Mouse (Mus musculus): ENCODE results near the gene Zfyve26. TPM values are rescaled to one million over a fixed set of nuclear protein-coding genes. Genes with fewer than 3 reads are reported as not detected.

The Zfyve26 gene
- polyA plus RNA-seq, 1 experiment from 2014 or later = 18.0 TPM

- Histone ChIP-seq H3K36me3 (ENCODE audit: control insufficient read depth, insufficient read depth, low read length) (peaks cover 4% of the 10 kb centered on the region; the same call in 1 of the 2 replicates), H3K4me2 (no peak overlapping the region), H3K27me3 (replicated peaks; ENCODE audit: control insufficient read depth, insufficient read depth, low read length) (no peaks in the 10 kb centered on the region), H3K9ac (ENCODE audit: low read depth, low read length) (no peak overlapping the region), H3K9me3 (ENCODE audit: control insufficient read depth, low read length) (no peaks in the 10 kb centered on the region), H3K4me3 (ENCODE audit: low read depth, low read length) (no peak overlapping the region), H3K4me1 (replicated peaks; ENCODE audit: control insufficient read depth, insufficient read depth, low read length) (peaks cover 11% of the 10 kb centered on the region), H3K27ac (ENCODE audit: low read depth, low read length) (no peak overlapping the region)
- ATAC-seq (replicated peaks; ENCODE audit: low FRiP score) = no peak
- WGBS = 84% methylated on average over 6 of the region's 6 CpGs
- no peak for DNase-seq (ENCODE audit: low spot score)
These were observed 3.2 kb downstream of the Zfyve26 start for GRCm38 (mm10) chr12:79292874-79293273.

DNA sequence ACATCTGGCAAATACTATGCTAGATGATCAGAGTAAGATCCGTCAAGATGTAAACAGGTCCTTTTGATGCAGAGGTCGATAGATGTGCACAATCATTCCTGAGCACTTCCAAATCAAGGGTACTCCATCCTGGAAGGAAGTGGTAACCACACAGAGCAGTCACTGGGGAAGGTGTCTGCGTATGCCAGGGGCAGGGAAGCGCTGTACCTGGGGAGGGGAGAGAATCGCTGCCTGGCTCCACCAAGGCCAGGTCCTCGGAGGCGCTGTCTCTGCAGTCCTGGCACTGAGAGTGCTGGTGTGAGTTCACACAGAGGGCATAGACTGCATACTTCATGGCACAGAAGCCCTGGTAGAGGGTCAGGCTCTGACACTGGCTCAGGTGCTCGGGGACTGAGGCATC lies 13.5 kb downstream of the Zfyve26 start:
- H3K4me2 ChIP-seq = no peak overlapping the region
- H3K9me3 ChIP-seq (ENCODE audit: control insufficient read depth, low read length) = no peaks in the 10 kb centered on the region
- no peak overlapping the region for H3K4me3 ChIP-seq (ENCODE audit: low read depth, low read length)
- H3K27ac ChIP-seq (ENCODE audit: low read depth, low read length) = no peak overlapping the region
- peaks cover 38% of the 10 kb centered on the region for H3K36me3 ChIP-seq (ENCODE audit: control insufficient read depth, insufficient read depth, low read length)
- H3K4me1 ChIP-seq (replicated peaks; ENCODE audit: control insufficient read depth, insufficient read depth, low read length) = no peaks in the 10 kb centered on the region
- H3K27me3 ChIP-seq (replicated peaks; ENCODE audit: control insufficient read depth, insufficient read depth, low read length) = no peaks in the 10 kb centered on the region
- ATAC-seq (replicated peaks; ENCODE audit: low FRiP score) (no peak), DNase-seq (ENCODE audit: low spot score) (no peak)
- H3K9ac ChIP-seq (ENCODE audit: low read depth, low read length) = no peak overlapping the region
- 89% methylated on average over 8 of the region's 8 CpGs for WGBS

DNA sequence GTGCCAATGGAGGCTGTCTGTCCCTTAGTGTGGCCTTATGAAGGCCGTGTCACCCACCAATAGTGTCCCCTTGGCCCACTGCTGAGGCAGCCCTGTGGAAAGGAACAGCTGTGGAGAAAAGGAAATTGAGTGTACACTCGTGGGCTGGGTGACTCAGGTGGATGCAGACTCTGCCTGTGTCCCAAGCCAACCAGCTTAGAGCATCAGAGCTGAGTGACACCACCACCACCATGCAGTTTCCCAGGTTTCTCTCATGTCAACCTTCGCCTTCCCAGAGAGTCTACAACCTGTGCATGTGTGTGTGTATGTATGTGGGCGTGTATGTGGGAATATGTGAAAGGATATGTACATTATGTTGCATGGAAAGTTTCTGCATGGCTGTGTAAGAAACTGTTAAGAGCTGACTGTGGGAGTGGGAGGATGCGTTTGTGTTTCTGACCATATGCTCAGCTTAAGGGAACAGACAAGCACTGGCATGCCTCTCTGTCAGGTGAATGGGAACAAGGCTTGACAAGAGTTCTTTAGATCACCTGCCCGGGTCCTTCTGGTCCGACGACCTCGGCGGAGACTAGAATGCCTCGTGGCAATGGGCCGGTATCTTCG lies 16.5 kb downstream of the Zfyve26 start:
- H3K27ac ChIP-seq (ENCODE audit: low read depth, low read length) = no peak overlapping the region
- ATAC-seq (replicated peaks; ENCODE audit: low FRiP score) (no peak), DNase-seq (ENCODE audit: low spot score) (no peak)
- H3K4me2 ChIP-seq = no peak overlapping the region
- WGBS = 94% methylated on average over 13 of the region's 13 CpGs
- H3K4me1 ChIP-seq (replicated peaks; ENCODE audit: control insufficient read depth, insufficient read depth, low read length) = no peaks in the 10 kb centered on the region
- H3K9me3 ChIP-seq (ENCODE audit: control insufficient read depth, low read length) = no peaks in the 10 kb centered on the region
- H3K27me3 ChIP-seq (replicated peaks; ENCODE audit: control insufficient read depth, insufficient read depth, low read length) = no peaks in the 10 kb centered on the region
- no peak overlapping the region for H3K4me3 ChIP-seq (ENCODE audit: low read depth, low read length)
- peaks cover 33% of the 10 kb centered on the region for H3K36me3 ChIP-seq (ENCODE audit: control insufficient read depth, insufficient read depth, low read length)
- no peak overlapping the region for H3K9ac ChIP-seq (ENCODE audit: low read depth, low read length)

GRCm38 (mm10) chr12:79272604-79273003 lies 23.5 kb downstream of the Zfyve26 start:
- H3K9ac ChIP-seq (ENCODE audit: low read depth, low read length) = no peak overlapping the region
- DNase-seq (ENCODE audit: low spot score) (no peak), ATAC-seq (replicated peaks; ENCODE audit: low FRiP score) (no peak)
- WGBS = 83% methylated on average over 4 of the region's 4 CpGs
- no peaks in the 10 kb centered on the region for H3K27me3 ChIP-seq (replicated peaks; ENCODE audit: control insufficient read depth, insufficient read depth, low read length)
- H3K4me2 ChIP-seq = no peak overlapping the region
- H3K4me3 ChIP-seq (ENCODE audit: low read depth, low read length) = no peak overlapping the region
- no peaks in the 10 kb centered on the region for H3K4me1 ChIP-seq (replicated peaks; ENCODE audit: control insufficient read depth, insufficient read depth, low read length)
- peaks cover 43% of the 10 kb centered on the region for H3K36me3 ChIP-seq (ENCODE audit: control insufficient read depth, insufficient read depth, low read length)
- no peaks in the 10 kb centered on the region for H3K9me3 ChIP-seq (ENCODE audit: control insufficient read depth, low read length)
- H3K27ac ChIP-seq (ENCODE audit: low read depth, low read length) = no peak overlapping the region

DNA sequence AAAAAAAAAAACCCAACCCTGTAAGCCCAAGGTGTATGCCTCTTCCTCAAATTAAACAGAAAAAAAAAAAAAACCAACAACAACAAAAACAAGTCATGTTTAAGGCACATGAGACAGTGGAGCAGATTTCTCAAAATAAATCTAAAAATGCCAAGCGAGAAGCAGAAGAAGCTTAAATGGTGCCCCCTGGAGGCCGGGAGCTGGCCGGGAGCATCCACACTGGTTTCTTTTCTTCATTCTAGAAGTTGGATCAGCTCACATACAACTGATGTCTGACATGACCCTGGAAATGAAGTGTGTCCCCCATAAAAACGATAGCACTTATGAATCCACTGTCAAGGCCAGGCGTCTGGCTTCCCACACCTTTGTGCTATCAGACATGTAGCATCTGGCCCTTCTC lies 35.1 kb downstream of the Zfyve26 start:
- Histone ChIP-seq H3K4me1 (replicated peaks; ENCODE audit: control insufficient read depth, insufficient read depth, low read length) (no peaks in the 10 kb centered on the region), H3K36me3 (ENCODE audit: control insufficient read depth, insufficient read depth, low read length) (peaks cover 31% of the 10 kb centered on the region), H3K27ac (ENCODE audit: low read depth, low read length) (no peak overlapping the region), H3K27me3 (replicated peaks; ENCODE audit: control insufficient read depth, insufficient read depth, low read length) (no peaks in the 10 kb centered on the region), H3K4me3 (ENCODE audit: low read depth, low read length) (no peak overlapping the region), H3K4me2 (no peak overlapping the region), H3K9me3 (ENCODE audit: control insufficient read depth, low read length) (no peaks in the 10 kb centered on the region), H3K9ac (ENCODE audit: low read depth, low read length) (no peak overlapping the region)
- ATAC-seq (replicated peaks; ENCODE audit: low FRiP score) (no peak), DNase-seq (ENCODE audit: low spot score) (no peak)
- WGBS = 53% methylated on average over 5 of the region's 5 CpGs

DNA sequence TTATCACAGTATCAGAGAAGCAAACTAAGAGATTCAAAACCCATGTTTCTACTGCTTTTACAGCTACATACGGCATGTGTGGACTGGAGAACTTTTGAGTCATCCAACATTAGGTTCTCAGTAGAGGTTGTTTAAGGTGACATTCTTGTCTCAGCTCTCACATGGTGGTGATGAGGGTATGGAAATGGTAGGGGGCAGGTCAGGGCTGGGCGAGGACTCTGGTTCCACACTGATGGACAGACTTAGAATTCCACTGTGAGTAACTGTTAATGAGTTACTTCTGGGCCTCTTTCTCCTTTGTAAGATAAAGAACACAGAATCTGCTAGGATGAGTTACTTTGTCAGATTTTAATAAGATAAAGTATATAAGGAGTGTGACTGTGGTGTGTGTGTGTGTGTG lies 36.0 kb downstream of the Zfyve26 start:
- Histone ChIP-seq H3K9me3 (ENCODE audit: control insufficient read depth, low read length) (no peaks in the 10 kb centered on the region), H3K9ac (ENCODE audit: low read depth, low read length) (no peak overlapping the region), H3K27me3 (replicated peaks; ENCODE audit: control insufficient read depth, insufficient read depth, low read length) (no peaks in the 10 kb centered on the region), H3K4me2 (no peak overlapping the region), H3K27ac (ENCODE audit: low read depth, low read length) (no peak overlapping the region), H3K36me3 (ENCODE audit: control insufficient read depth, insufficient read depth, low read length) (peaks cover 30% of the 10 kb centered on the region), H3K4me3 (ENCODE audit: low read depth, low read length) (no peak overlapping the region), H3K4me1 (replicated peaks; ENCODE audit: control insufficient read depth, insufficient read depth, low read length) (no peaks in the 10 kb centered on the region)
- DNase-seq (ENCODE audit: low spot score) (no peak), ATAC-seq (replicated peaks; ENCODE audit: low FRiP score) (no peak)
- 94% methylated on average over 2 of the region's 2 CpGs for WGBS

- H3K36me3 ChIP-seq (ENCODE audit: control insufficient read depth, insufficient read depth, low read length) = peaks cover 26% of the 10 kb centered on the region; the same call in 1 of the 2 replicates
- 92% methylated on average over 10 of the region's 10 CpGs for WGBS
- DNase-seq (ENCODE audit: low spot score) = no peak
These were observed 41.1 kb downstream of the Zfyve26 start for GRCm38 (mm10) chr12:79254975-79255374.

DNA sequence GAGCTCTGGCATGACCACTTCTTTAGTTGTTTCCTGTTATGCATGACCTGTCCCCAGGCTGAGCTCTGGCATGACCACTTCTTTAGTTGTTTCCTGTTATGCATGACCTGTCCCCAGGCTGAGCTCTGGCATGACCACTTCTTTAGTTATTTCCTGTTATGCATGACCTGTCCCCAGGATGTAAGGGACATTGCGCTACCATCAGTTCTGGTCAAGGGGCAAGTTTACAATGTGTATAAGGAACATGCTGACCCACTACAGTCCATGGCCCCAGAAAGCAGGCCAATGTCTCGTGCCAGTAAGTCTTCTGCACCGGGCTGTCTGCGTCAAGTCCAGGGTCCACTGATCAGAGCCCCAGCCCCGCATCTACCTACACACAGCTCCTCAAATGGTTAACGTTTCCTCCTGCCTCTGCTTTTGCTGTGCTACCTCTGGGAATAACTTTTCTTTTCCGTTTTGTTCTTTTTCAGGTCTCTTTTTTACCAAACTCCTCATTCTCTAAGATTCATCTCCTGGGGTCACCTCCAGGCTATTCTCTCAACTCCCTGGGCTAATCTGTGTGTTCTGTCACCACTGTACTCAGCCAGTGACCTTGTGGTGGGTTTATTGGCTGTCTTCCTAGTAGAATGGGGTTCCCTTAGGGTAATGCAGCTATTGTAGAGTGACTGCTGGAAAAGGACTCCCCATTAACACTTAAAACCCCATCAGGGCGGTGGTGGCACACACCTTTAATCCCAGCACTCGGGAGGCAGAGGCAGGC lies 42.6 kb downstream of the Zfyve26 start:
- H3K27ac ChIP-seq (ENCODE audit: low read depth, low read length) = no peak overlapping the region
- ATAC-seq (replicated peaks; ENCODE audit: low FRiP score) = no peak

More at GRCm38 (mm10) chr12:79254975-79255374, 41.1 kb downstream of the Zfyve26 start:
- Histone ChIP-seq H3K9ac (ENCODE audit: low read depth, low read length) (no peak overlapping the region), H3K27me3 (replicated peaks; ENCODE audit: control insufficient read depth, insufficient read depth, low read length) (no peaks in the 10 kb centered on the region), H3K27ac (ENCODE audit: low read depth, low read length) (no peak overlapping the region), H3K4me3 (ENCODE audit: low read depth, low read length) (no peak overlapping the region), H3K9me3 (ENCODE audit: control insufficient read depth, low read length) (no peaks in the 10 kb centered on the region), H3K4me2 (no peak overlapping the region), H3K4me1 (replicated peaks; ENCODE audit: control insufficient read depth, insufficient read depth, low read length) (no peaks in the 10 kb centered on the region)
- no peak for ATAC-seq (replicated peaks; ENCODE audit: low FRiP score)

DNA sequence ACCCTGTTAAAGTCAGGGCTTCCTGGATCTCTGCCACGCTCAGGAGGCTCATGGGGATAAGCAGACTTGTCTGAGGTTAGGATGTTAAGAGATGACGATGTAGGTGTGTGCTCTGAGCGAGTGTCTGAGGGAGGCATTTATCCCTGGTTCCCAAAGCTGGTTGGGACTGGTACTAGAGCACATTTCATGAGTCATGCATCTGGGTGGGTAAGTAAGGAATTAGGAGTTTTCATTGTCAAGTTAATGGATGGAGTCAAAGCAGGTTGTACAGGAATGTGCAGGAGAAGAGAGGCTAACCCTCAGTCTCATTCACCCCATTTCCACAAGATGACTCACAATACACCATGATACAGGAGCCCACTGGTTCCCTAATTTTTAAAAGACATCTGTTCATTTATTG lies 48.0 kb downstream of the Zfyve26 start:
- DNase-seq (ENCODE audit: low spot score) (no peak), ATAC-seq (replicated peaks; ENCODE audit: low FRiP score) (no peak)
- no peaks in the 10 kb centered on the region for H3K27me3 ChIP-seq (replicated peaks; ENCODE audit: control insufficient read depth, insufficient read depth, low read length)
- WGBS = 80% methylated on average over 3 of the region's 3 CpGs
- H3K27ac ChIP-seq (ENCODE audit: low read depth, low read length) = no peak overlapping the region
- no peak overlapping the region for H3K4me2 ChIP-seq
- no peaks in the 10 kb centered on the region for H3K4me1 ChIP-seq (replicated peaks; ENCODE audit: control insufficient read depth, insufficient read depth, low read length)
- no peak overlapping the region for H3K9ac ChIP-seq (ENCODE audit: low read depth, low read length)
- no peaks in the 10 kb centered on the region for H3K9me3 ChIP-seq (ENCODE audit: control insufficient read depth, low read length)
- H3K36me3 ChIP-seq (ENCODE audit: control insufficient read depth, insufficient read depth, low read length) = peaks cover 29% of the 10 kb centered on the region
- H3K4me3 ChIP-seq (ENCODE audit: low read depth, low read length) = no peak overlapping the region

More for the DNA sequence above, 42.6 kb downstream of the Zfyve26 start:
- H3K4me3 ChIP-seq (ENCODE audit: low read depth, low read length) = no peak overlapping the region
- H3K9ac ChIP-seq (ENCODE audit: low read depth, low read length) = no peak overlapping the region
- H3K27me3 ChIP-seq (replicated peaks; ENCODE audit: control insufficient read depth, insufficient read depth, low read length) = no peaks in the 10 kb centered on the region
- H3K4me1 ChIP-seq (replicated peaks; ENCODE audit: control insufficient read depth, insufficient read depth, low read length) = no peaks in the 10 kb centered on the region
- peaks cover 26% of the 10 kb centered on the region for H3K36me3 ChIP-seq (ENCODE audit: control insufficient read depth, insufficient read depth, low read length)
- DNase-seq (ENCODE audit: low spot score) = no peak
- no peak overlapping the region for H3K4me2 ChIP-seq
- no peaks in the 10 kb centered on the region for H3K9me3 ChIP-seq (ENCODE audit: control insufficient read depth, low read length)
- WGBS = 90% methylated on average over 9 of the region's 9 CpGs

Data from liver, embryonic 11.5 days (tissue).